Mouse (Mus musculus) CH12.LX (cell line): ENCODE results near the gene Pold3. TPM values are rescaled to one million over a fixed set of nuclear protein-coding genes. Genes with fewer than 3 reads are reported as not detected.

Experiments
- DNase-seq: peaks from one replicate; pipeline ENCODE4 v3.0.0-alpha.2; 2013; ENCODE audit errors: extremely low read depth
- H3K27ac ChIP-seq: 2 replicates; pipeline ENCODE4 v1.5.1; 2012; ENCODE audit warnings: low read depth, mild to moderate bottlenecking, control low read depth, moderate library complexity; ENCODE audit not compliant: insufficient read depth
- H3K27me3 ChIP-seq: replicated peaks from 2 replicates; pipeline ENCODE3; 2012; ENCODE audit warnings: inconsistent platforms
- H3K36me3 ChIP-seq, 2 experiments: replicated peaks in 1 of 2; 2 replicates each; pipeline versions ENCODE3 to v1.6.1; 2012; ENCODE audit warnings: inconsistent platforms in 1 of 2, low read length in 1 of 2, mild to moderate bottlenecking in 1 of 2, mixed read lengths in 1 of 2, moderate library complexity in 1 of 2; ENCODE audit not compliant: control insufficient read depth in 1 of 2, insufficient read depth in 1 of 2
- H3K4me1 ChIP-seq, 2 experiments: 2 replicates each; pipeline ENCODE4 v1.6.1; 2012; ENCODE audit warnings: inconsistent platforms in 1 of 2, moderate library complexity in 1 of 2; ENCODE audit not compliant: insufficient read depth in 2 of 2, control insufficient read depth in 1 of 2
- H3K4me2 ChIP-seq: 2 replicates; pipeline ENCODE4 v1.6.1; 2012; ENCODE audit warnings: low read depth, mild to moderate bottlenecking, control low read depth; ENCODE audit not compliant: poor library complexity, insufficient read depth, severe bottlenecking
- H3K4me3 ChIP-seq, 3 experiments: fragments of 150-350 bp in 1 of 3; sonication (generic) in 1 of 3; replicated peaks in 1 of 3; 2 replicates each; pipeline versions ENCODE3 to v1.5.1; 2011 to 2012; ENCODE audit warnings: low read depth in 2 of 3, low read length in 2 of 3, mild to moderate bottlenecking in 2 of 3, moderate library complexity in 2 of 3, control low read depth in 1 of 3, improper control_type of control experiment in 1 of 3, inconsistent platforms in 1 of 3, mixed read lengths in 1 of 3; ENCODE audit not compliant: poor library complexity in 1 of 3
- H3K79me2 ChIP-seq: replicated peaks from 2 replicates; pipeline ENCODE4 v1.6.1; 2012; ENCODE audit warnings: mild to moderate bottlenecking, moderate library complexity; ENCODE audit not compliant: control insufficient read depth, poor library complexity, insufficient read depth, severe bottlenecking; ENCODE audit errors: extremely low read depth
- H3K9ac ChIP-seq: 2 replicates; pipeline ENCODE4 v1.6.1; 2012; ENCODE audit warnings: low read depth, mild to moderate bottlenecking, control low read depth, moderate library complexity; ENCODE audit not compliant: insufficient read depth
- H3K9me3 ChIP-seq: replicated peaks from 2 replicates; pipeline ENCODE3; 2012; ENCODE audit warnings: low read length, inconsistent platforms, mixed read lengths
- BHLHE40 ChIP-seq: IDR thresholded peaks from 2 replicates; pipeline ENCODE4 v1.6.1; 2011; ENCODE audit warnings: mild to moderate bottlenecking, low read depth, low read length, improper control_type of control experiment
- CTCF ChIP-seq, 2 experiments: IDR thresholded peaks in 1 of 2; conservative IDR thresholded peaks in 1 of 2; 2 replicates each; pipeline ENCODE4 v1.5.1; 2011 to 2012; ENCODE audit warnings: low read depth in 2 of 2, low read length in 2 of 2, improper control_type of control experiment in 1 of 2, inconsistent platforms in 1 of 2, mild to moderate bottlenecking in 1 of 2, moderate library complexity in 1 of 2
- E2F4 ChIP-seq: IDR thresholded peaks from 2 replicates; pipeline ENCODE4 v1.6.1; 2011; ENCODE audit warnings: low read depth, low read length, improper control_type of control experiment; ENCODE audit not compliant: insufficient replicate concordance
- ELF1 ChIP-seq: IDR thresholded peaks from 2 replicates; pipeline ENCODE4 v1.6.1; 2014; ENCODE audit warnings: low read depth, mild to moderate bottlenecking, inconsistent platforms, low read length, improper control_type of control experiment
- HCFC1 ChIP-seq: IDR thresholded peaks from 2 replicates; pipeline ENCODE4 v1.6.1; 2012; ENCODE audit warnings: low read depth, mild to moderate bottlenecking, inconsistent platforms, low read length, improper control_type of control experiment
- IRF4 ChIP-seq: IDR thresholded peaks from 2 replicates; pipeline ENCODE4 v1.6.1; 2014; ENCODE audit warnings: low read depth, mild to moderate bottlenecking, inconsistent platforms, low read length, improper control_type of control experiment
- KAT2A ChIP-seq: IDR thresholded peaks from 2 replicates; pipeline ENCODE4 v1.6.1; 2012; ENCODE audit warnings: low read length, improper control_type of control experiment, inconsistent platforms; ENCODE audit not compliant: insufficient replicate concordance
- MAFK ChIP-seq: IDR thresholded peaks from 2 replicates; pipeline ENCODE4 v1.6.1; 2011; ENCODE audit warnings: low read length, improper control_type of control experiment; ENCODE audit not compliant: insufficient replicate concordance
- MAX ChIP-seq: IDR thresholded peaks from 2 replicates; pipeline ENCODE4 v1.6.1; 2011; ENCODE audit warnings: low read length, improper control_type of control experiment
- MXI1 ChIP-seq: IDR thresholded peaks from 2 replicates; pipeline ENCODE4 v1.6.1; 2011; ENCODE audit warnings: mild to moderate bottlenecking, low read depth, low read length, improper control_type of control experiment
- RAD21 ChIP-seq: IDR thresholded peaks from 2 replicates; pipeline ENCODE4 v1.6.1; 2011; ENCODE audit warnings: low read depth, mild to moderate bottlenecking, low read length, improper control_type of control experiment, moderate library complexity
- SMC3 ChIP-seq: IDR thresholded peaks from 2 replicates; pipeline ENCODE4 v1.6.1; 2011; ENCODE audit warnings: low read depth, low read length, improper control_type of control experiment
- TCF12 ChIP-seq: IDR thresholded peaks from 2 replicates; pipeline ENCODE4 v1.6.1; 2014; ENCODE audit warnings: low read depth, mild to moderate bottlenecking, inconsistent platforms, low read length, improper control_type of control experiment
- UBTF ChIP-seq: IDR thresholded peaks from 2 replicates; pipeline ENCODE4 v1.6.1; 2012; ENCODE audit warnings: low read depth, mild to moderate bottlenecking, inconsistent platforms, low read length, improper control_type of control experiment, moderate library complexity
- USF2 ChIP-seq: conservative IDR thresholded peaks from 2 replicates; pipeline ENCODE4 v1.6.1; 2011; ENCODE audit warnings: low read depth, low read length, improper control_type of control experiment
- ZC3H11A ChIP-seq: IDR thresholded peaks from 2 replicates; pipeline ENCODE4 v1.6.1; 2012; ENCODE audit warnings: low read depth, mild to moderate bottlenecking, inconsistent platforms, low read length, improper control_type of control experiment
- ZMIZ1 ChIP-seq: IDR thresholded peaks from 2 replicates; pipeline ENCODE4 v1.6.1; 2012; ENCODE audit warnings: low read depth, mild to moderate bottlenecking, inconsistent platforms, low read length, improper control_type of control experiment
- ZNF384 ChIP-seq: IDR thresholded peaks from 2 replicates; pipeline ENCODE4 v1.6.1; 2012; ENCODE audit warnings: low read depth, low read length, improper control_type of control experiment, inconsistent platforms
- dilution Hi-C: fragments of 300-500 bp; cut with MboI; formaldehyde crosslinking; loops from 2 replicates; pipeline ENCODE4 v1.14.3; 2020; ENCODE audit warnings: low sequenced_read_pairs; ENCODE audit not compliant: extremely low pct_unique_long_range_greater_than_20kb, extremely low pct_ligation_motif_present
- in situ Hi-C: fragments of 300-500 bp; cut with MboI; formaldehyde crosslinking; loops from 3 replicates; pipeline ENCODE4 v1.14.3; 2019; ENCODE audit warnings: low sequenced_read_pairs, low pct_ligation_motif_present, low pct_unique_long_range_greater_than_20kb, mixed read lengths
- polyA plus RNA-seq: library from polyadenylated mRNA; unstranded; fragments of >175 nt; gene quantifications from 2 replicates; pipeline ENCODE4 v1.2.1, GENCODE M21; 2012; ENCODE audit warnings: low read depth; ENCODE audit not compliant: insufficient read length
- total RNA-seq, 2 experiments: library from RNA; depleted of rRNA; stranded (reverse); fragments of 300-350 nt in 1 of 2; fragments of >200 nt in 1 of 2; gene quantifications; 2 replicates each; pipeline ENCODE4 v1.2.3; 2012 to 2014

Pold3 gene
- total and polyA plus RNA-seq, 3 experiments: 59.5 to 121 (median 88.0) TPM

GRCm38 (mm10) chr7:100126514-100126913 is 5.1 kb upstream of the Pold3 start:
- H3K4me3 ChIP-seq: no peak overlapping the region
- no peaks in the 10 kb centered on the region for H3K36me3 ChIP-seq
- H3K9ac ChIP-seq: no peak overlapping the region
- TF ChIP-seq ELF1 (no peak), IRF4 (no peak)
- TF ChIP-seq, all 38 proteins: peak for 0
- H3K79me2 ChIP-seq: no peaks in the 10 kb centered on the region
- peaks cover 12% of the 10 kb centered on the region for H3K9me3 ChIP-seq
- in situ Hi-C loops: no loop called here
- H3K27ac ChIP-seq: no peak overlapping the region
- DNase-seq: no peak
- H3K27me3 ChIP-seq: no peaks in the 10 kb centered on the region
- dilution Hi-C loops: no loop called here
- H3K4me1 ChIP-seq: peaks cover 8 to 57% of the 10 kb centered on the region in 2 experiments; a peak in 3 of 4 replicates
- no peak overlapping the region for H3K4me2 ChIP-seq

DNA sequence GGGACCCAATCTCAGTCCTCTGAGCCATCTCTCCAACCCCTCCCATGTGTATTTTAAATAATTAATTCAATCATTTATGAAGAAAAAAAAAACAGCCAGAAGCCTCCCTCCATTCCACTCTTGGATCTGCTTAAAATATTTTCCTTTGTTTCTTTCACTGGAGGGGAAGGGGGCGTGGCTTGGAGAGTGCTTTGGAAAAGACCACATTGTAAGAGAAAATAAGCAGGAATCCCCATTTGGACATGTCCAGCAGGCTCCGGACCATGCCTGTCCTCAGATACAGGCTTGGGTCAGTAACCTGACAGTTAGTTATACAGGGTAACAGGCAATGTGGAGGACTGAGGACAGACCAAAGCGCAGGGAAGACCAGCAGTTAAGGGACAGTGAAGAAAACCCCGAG is 3.8 kb upstream of the Pold3 start:
- no peak for TF ChIP-seq TCF12
- no peak for TF ChIP-seq ZC3H11A
- TF ChIP-seq HCFC1: no peak
- TF ChIP-seq MAFK: no peak
- 0 out of 2 replicates have a peak, but pooled peaks have one; percentile 15 for TF ChIP-seq ZNF384
- no peak for TF ChIP-seq KAT2A
- TF ChIP-seq, all 38 proteins: peak for 1
- Histone ChIP-seq H3K4me2 (0 out of 2 replicates have a peak overlapping the region, but pooled peaks have one; percentile 7), H3K79me2 (peaks cover 6% of the 10 kb centered on the region), H3K27ac (peak overlapping the region; percentile 47; the same call in 1 of the 2 replicates), H3K9ac (no peak overlapping the region), H3K4me3 (no peak overlapping the region), H3K36me3 (no peaks in the 10 kb centered on the region), H3K9me3 (peaks cover 12% of the 10 kb centered on the region), H3K27me3 (no peaks in the 10 kb centered on the region), H3K4me1 (peaks cover 8 to 57% of the 10 kb centered on the region in 2 experiments; a peak in 3 of 4 replicates)
- dilution Hi-C loops: no loop called here
- DNase-seq: no peak
- in situ Hi-C loops: no loop called here

GRCm38 (mm10) chr7:100124211-100124610 is 2.8 kb upstream of the Pold3 start:
- peaks cover 16% of the 10 kb centered on the region for H3K79me2 ChIP-seq
- TF ChIP-seq RAD21: peak; percentile 39
- TF ChIP-seq UBTF: no peak
- no peak for TF ChIP-seq MAX
- TF ChIP-seq MXI1: no peak
- no peak for TF ChIP-seq USF2
- TF ChIP-seq E2F4: no peak
- TF ChIP-seq SMC3: peak; percentile 33; the same call in 1 of the 2 replicates
- no peak for TF ChIP-seq BHLHE40
- peak; percentile 45 to 66; a peak in 3 of 4 replicates for TF ChIP-seq CTCF (conservative IDR thresholded peaks at IDR 0.05 in 1 of 2, IDR thresholded peaks at IDR 0.05 in 1 of 2; ENCODE audit: low read depth in 2 of 2, low read length in 2 of 2)
- TF ChIP-seq ZMIZ1: no peak
- H3K4me3 ChIP-seq: no peak overlapping the region
- DNase-seq: no peak
- H3K4me2 ChIP-seq: no peak overlapping the region
- peaks cover 12% of the 10 kb centered on the region for H3K9me3 ChIP-seq
- H3K27ac ChIP-seq: no peak overlapping the region
- no peaks in the 10 kb centered on the region for H3K27me3 ChIP-seq
- peaks cover 11 to 59% of the 10 kb centered on the region in 2 experiments; a peak in 3 of 4 replicates for H3K4me1 ChIP-seq
- peaks cover 0 to 5% of the 10 kb centered on the region in 2 experiments for H3K36me3 ChIP-seq
- H3K9ac ChIP-seq: no peak overlapping the region
- in situ Hi-C loops (no loop called here), dilution Hi-C loops (no loop called here)
